Mouse (Mus musculus) midbrain, postnatal 0 days (tissue): Measurements from ENCODE around the gene Ntm. TPM values are rescaled to one million over a fixed set of nuclear protein-coding genes. Genes with fewer than 3 reads are reported as not detected.

Experiments
- ATAC-seq: fragments of 200-750 bp; cut with Nextera tagmentation; 2 replicates; pipeline ENCODE4 v1.8.0; 2017; ENCODE audit warnings: moderate number of reproducible peaks, mild to moderate bottlenecking, moderate TSS enrichment, moderate library complexity; ENCODE audit not compliant: low FRiP score
- DNase-seq: peaks from one replicate; pipeline ENCODE4 v3.0.0-alpha.2; 2015; ENCODE audit warnings: low spot score
- H3K27ac ChIP-seq: fragments of 300-500 bp; sonication (generic); 2 replicates; pipeline ENCODE4 v1.5.1; 2014; ENCODE audit warnings: low read depth, mild to moderate bottlenecking, low read length, mixed read lengths
- H3K27me3 ChIP-seq: fragments of 300-500 bp; sonication (generic); 2 replicates; pipeline ENCODE4 v1.6.1; 2014; ENCODE audit warnings: low read length, control low read depth, mixed read lengths; ENCODE audit not compliant: insufficient read depth
- H3K36me3 ChIP-seq: fragments of 300-500 bp; sonication (generic); 2 replicates; pipeline ENCODE4 v1.6.1; 2014; ENCODE audit warnings: low read length, control low read depth, mixed read lengths; ENCODE audit not compliant: insufficient read depth
- H3K4me1 ChIP-seq: fragments of 300-500 bp; sonication (generic); 2 replicates; pipeline ENCODE4 v1.6.1; 2014; ENCODE audit warnings: mild to moderate bottlenecking, control low read depth, antibody characterized with exemption, low read length, mixed read lengths; ENCODE audit not compliant: insufficient read depth
- H3K4me2 ChIP-seq: fragments of 300-500 bp; sonication (generic); 2 replicates; pipeline ENCODE4 v1.6.1; 2014; ENCODE audit warnings: low read depth, mild to moderate bottlenecking, low read length, mixed read lengths; ENCODE audit not compliant: poor library complexity, severe bottlenecking
- H3K4me3 ChIP-seq: fragments of 300-500 bp; sonication (generic); 2 replicates; pipeline ENCODE4 v1.5.1; 2014; ENCODE audit warnings: low read depth, mild to moderate bottlenecking, low read length, moderate library complexity
- H3K9ac ChIP-seq: fragments of 300-500 bp; sonication (generic); replicated peaks from 2 replicates; pipeline ENCODE4 v1.6.1; 2014; ENCODE audit warnings: mild to moderate bottlenecking, low read length, moderate library complexity, mixed read lengths; ENCODE audit not compliant: poor library complexity, severe bottlenecking
- H3K9me3 ChIP-seq: fragments of 300-500 bp; sonication (generic); 2 replicates; pipeline ENCODE4 v1.6.1; 2016; ENCODE audit warnings: low read length, control low read depth
- CTCF ChIP-seq: IDR thresholded peaks from 2 replicates; pipeline ENCODE4 v1.5.1; 2016; ENCODE audit warnings: antibody characterized with exemption, mild to moderate bottlenecking
- WGBS: fragments of 180-500 bp; shearing (Covaris S2); extraction: QIAGEN DNeasy Blood & Tissue Kit; methylation state at CpG from one replicate; pipeline ENCODE4 v1.1.7; 2014; 5-methylcytosine and 5-hydroxymethylcytosine counted together
- polyA plus RNA-seq: library from polyadenylated mRNA; unstranded; fragments of >200 nt; fragmentation: Nextera tagmentation; extraction: Ambion mirVana; gene quantifications from 2 replicates; pipeline ENCODE4 v1.2.1, GENCODE M21; 2015
- total RNA-seq: library from RNA; depleted of rRNA; stranded (reverse); fragments of >200 nt; gene quantifications from 2 replicates; pipeline ENCODE4 v1.2.3, GENCODE M21; 2014

The Ntm gene
- total and polyA plus RNA-seq, 2 experiments from 2014 or later, result 244 to 322 TPM

- H3K4me3 ChIP-seq, result no peak overlapping the region
- H3K27me3 ChIP-seq, result no peaks in the 10 kb centered on the region
- no peak overlapping the region for H3K9ac ChIP-seq
- 48% methylated on average over 2 of the region's 2 CpGs for WGBS
- no peak overlapping the region for H3K27ac ChIP-seq
- no peak for DNase-seq
- ATAC-seq, result no peak
- H3K4me1 ChIP-seq, result peaks cover 7% of the 10 kb centered on the region; the same call in 1 of the 2 replicates
- no peaks in the 10 kb centered on the region for H3K9me3 ChIP-seq
- H3K36me3 ChIP-seq, result no peaks in the 10 kb centered on the region
- TF ChIP-seq CTCF, result no peak
- no peak overlapping the region for H3K4me2 ChIP-seq
These were observed 888.4 kb downstream of the Ntm start for GRCm38 (mm10) chr9:29074494-29074893.

- no peak for TF ChIP-seq CTCF
- Histone ChIP-seq H3K27ac (no peak overlapping the region), H3K9me3 (no peaks in the 10 kb centered on the region), H3K4me3 (no peak overlapping the region), H3K27me3 (no peaks in the 10 kb centered on the region), H3K36me3 (no peaks in the 10 kb centered on the region), H3K4me2 (no peak overlapping the region), H3K9ac (no peak overlapping the region), H3K4me1 (peaks cover 7% of the 10 kb centered on the region; the same call in 1 of the 2 replicates)
- no peak for ATAC-seq
- WGBS, result 67% methylated on average over 1 of the region's 1 CpGs
- DNase-seq, result no peak
These were observed 890.9 kb downstream of the Ntm start for GRCm38 (mm10) chr9:29071997-29072396.

- H3K9ac ChIP-seq, result no peak overlapping the region
- WGBS, result 73% methylated on average over 5 of the region's 5 CpGs
- no peak for TF ChIP-seq CTCF
- H3K9me3 ChIP-seq, result no peaks in the 10 kb centered on the region
- DNase-seq, result no peak
- no peak overlapping the region for H3K27ac ChIP-seq
- no peak for ATAC-seq
- H3K4me1 ChIP-seq, result no peaks in the 10 kb centered on the region
- no peaks in the 10 kb centered on the region for H3K36me3 ChIP-seq
- H3K4me3 ChIP-seq, result no peak overlapping the region
- no peak overlapping the region for H3K4me2 ChIP-seq
- H3K27me3 ChIP-seq, result no peaks in the 10 kb centered on the region
These were observed 895.4 kb downstream of the Ntm start for GRCm38 (mm10) chr9:29067572-29067971.

- no peak for ATAC-seq
These were observed 902.6 kb downstream of the Ntm start for GRCm38 (mm10) chr9:29060293-29060692.

GRCm38 (mm10) chr9:29058811-29059210 lies 904.1 kb downstream of the Ntm start:
- H3K4me1 ChIP-seq, result peaks cover 6% of the 10 kb centered on the region
- WGBS, result 45% methylated on average over 8 of the region's 8 CpGs
- H3K27me3 ChIP-seq, result no peaks in the 10 kb centered on the region
- ATAC-seq (no peak), DNase-seq (peak; percentile 38)
- H3K9me3 ChIP-seq, result no peaks in the 10 kb centered on the region
- H3K27ac ChIP-seq, result no peak overlapping the region
- H3K4me3 ChIP-seq, result no peak overlapping the region
- TF ChIP-seq CTCF, result no peak
- H3K36me3 ChIP-seq, result no peaks in the 10 kb centered on the region
- H3K9ac ChIP-seq, result no peak overlapping the region
- no peak overlapping the region for H3K4me2 ChIP-seq

More at GRCm38 (mm10) chr9:29060293-29060692, 902.6 kb downstream of the Ntm start:
- Histone ChIP-seq H3K4me1 (peaks cover 6% of the 10 kb centered on the region), H3K4me3 (no peak overlapping the region), H3K9me3 (no peaks in the 10 kb centered on the region), H3K36me3 (no peaks in the 10 kb centered on the region), H3K27ac (no peak overlapping the region), H3K4me2 (no peak overlapping the region), H3K27me3 (no peaks in the 10 kb centered on the region), H3K9ac (no peak overlapping the region)
- no peak for TF ChIP-seq CTCF
- DNase-seq, result no peak
- 75% methylated on average over 6 of the region's 6 CpGs for WGBS

GRCm38 (mm10) chr9:29055637-29056036 lies 907.3 kb downstream of the Ntm start:
- Histone ChIP-seq H3K4me1 (peaks cover 6% of the 10 kb centered on the region), H3K4me2 (no peak overlapping the region), H3K36me3 (no peaks in the 10 kb centered on the region), H3K9ac (no peak overlapping the region), H3K27ac (no peak overlapping the region), H3K4me3 (no peak overlapping the region), H3K27me3 (no peaks in the 10 kb centered on the region), H3K9me3 (no peaks in the 10 kb centered on the region)
- 98% methylated on average over 2 of the region's 2 CpGs for WGBS
- TF ChIP-seq CTCF, result no peak
- no peak for DNase-seq
- ATAC-seq, result no peak
